Mouse (Mus musculus) CD4-positive, CD25-positive, alpha-beta regulatory T cell, adult 4 months (primary cell): ENCODE data around the gene Lyzl6. TPM values are rescaled to one million over a fixed set of nuclear protein-coding genes. Genes with fewer than 3 reads are reported as not detected.

Source experiments
- ATAC-seq: one replicate; pipeline ENCODE4 v1.8.0; 2017
- polyA plus RNA-seq, 2 experiments: library from polyadenylated mRNA; unstranded; fragments of 100-300 nt; shearing (Covaris generic); gene quantifications; one replicate each; pipeline ENCODE4 v1.2.1; 2017

Gene Lyzl6
- polyA plus RNA-seq, 2 experiments from 2014 or later = not detected

- no peak for ATAC-seq
These were observed 4.5 kb upstream of the Lyzl6 start for GRCm38 (mm10) chr11:103643211-103643610.

GRCm38 (mm10) chr11:103639407-103639946 lies 787 bp upstream of the Lyzl6 start:
- ATAC-seq = no peak

- no peak for ATAC-seq
These were observed 2.4 kb downstream of the Lyzl6 start for GRCm38 (mm10) chr11:103636261-103636660.

- ATAC-seq = no peak
These were observed 3.2 kb downstream of the Lyzl6 start for GRCm38 (mm10) chr11:103635481-103635880.

GRCm38 (mm10) chr11:103634806-103635205 lies 3.9 kb downstream of the Lyzl6 start:
- no peak for ATAC-seq

- no peak for ATAC-seq
These were observed 11.2 kb downstream of the Lyzl6 start for GRCm38 (mm10) chr11:103627453-103627852.

- ATAC-seq = no peak
These were observed 17.6 kb downstream of the Lyzl6 start, which contains the start of gene Gm884 for GRCm38 (mm10) chr11:103621040-103621439. TSS of gene Gm884 (minus strand) at chr11:103621140.

GRCm38 (mm10) chr11:103610772-103611171 lies 27.9 kb downstream of the Lyzl6 start:
- no peak for ATAC-seq

- no peak for ATAC-seq
These were observed 32.1 kb downstream of the Lyzl6 start for GRCm38 (mm10) chr11:103606611-103607010.

Other genes with a start within 250 kb of the Lyzl6 start
- gene Plekhm1, start 226.2 kb downstream of the Lyzl6 start, polyA plus RNA-seq = 10 to 100 TPM in 1 of 2 experiments, 1 to 10 TPM in 1; 7.0 to 15.2 TPM
- gene Lrrc37a, start 134.3 kb downstream of the Lyzl6 start, polyA plus RNA-seq = under 1 TPM in 1 of 2 experiments, not detected in 1; 0.07 TPM
- not detected for gene Gm884, start 17.8 kb downstream of the Lyzl6 start, polyA plus RNA-seq
- not detected for gene Rprml, start 10.7 kb upstream of the Lyzl6 start, polyA plus RNA-seq
- gene Gosr2, start 59.0 kb upstream of the Lyzl6 start, polyA plus RNA-seq = 100 to 1,000 TPM in 1 of 2 experiments, 10 to 100 TPM in 1; 78.8 to 115 TPM
- not detected for gene Wnt9b, start 110.9 kb upstream of the Lyzl6 start, polyA plus RNA-seq
- 1 to 10 TPM; 2.4 to 3.8 TPM for gene Wnt3, start 135.3 kb upstream of the Lyzl6 start, polyA plus RNA-seq